Mouse (Mus musculus) liver, adult 10 weeks (tissue): Measurements from ENCODE around the gene Cd68. TPM values are rescaled to one million over a fixed set of nuclear protein-coding genes. Genes with fewer than 3 reads are reported as not detected.

Experiments
- polyA plus RNA-seq: library from polyadenylated mRNA; stranded (reverse); fragments of 350-450 nt; fragmentation: Illumina TruSeq; extraction: RNeasy Lipid Tissue Mini Kit (QIAGEN cat#74804); gene quantifications from one replicate; pipeline ENCODE4 v1.2.3, GENCODE M21; 2014; ENCODE audit warnings: low read depth, low replicate concordance

The Cd68 gene
- polyA plus RNA-seq: 3.8 TPM

GRCm38 (mm10) chr11:69665961-69666664, at the start of gene Cd68:
Gene Cd68 (minus strand): TSS chr11:69666153.

GRCm38 (mm10) chr11:69695361-69696181, 29.6 kb upstream of the Cd68 start, which contains the start of the genes Tnfsf12 and Tnfsfm13:
Gene Tnfsf12 (minus strand): TSS chr11:69695849.
Gene Tnfsfm13 (minus strand): TSS chr11:69696098.

GRCm38 (mm10) chr11:69685526-69686148, 19.7 kb upstream of the Cd68 start, which contains the start of gene Tnfsf13:
Gene Tnfsf13 (minus strand): TSS chr11:69685784.

GRCm38 (mm10) chr11:69681314-69682208, 15.6 kb upstream of the Cd68 start, which contains the start of gene Senp3:
Gene Senp3 (minus strand): TSS chr11:69682084.

GRCm38 (mm10) chr11:69672211-69672706, 6.3 kb upstream of the Cd68 start, which contains the start of gene Eif4a1:
Gene Eif4a1 (minus strand): TSS chr11:69672423.

GRCm38 (mm10) chr11:69662213-69662966, 3.6 kb downstream of the Cd68 start, which contains the start of gene Mpdu1:
Gene Mpdu1 (minus strand): TSS chr11:69662642.

GRCm38 (mm10) chr11:69655264-69656064, 10.5 kb downstream of the Cd68 start, which contains the start of gene Sox15:
Gene Sox15 (plus strand): TSS chr11:69655314.

GRCm38 (mm10) chr11:69632284-69633089, 33.5 kb downstream of the Cd68 start, which contains the start of gene Fxr2:
Gene Fxr2 (plus strand): TSS chr11:69632990.

GRCm38 (mm10) chr11:69621571-69622268, 44.2 kb downstream of the Cd68 start, which contains the start of gene Sat2:
Gene Sat2 (plus strand): TSS chr11:69622024.

GRCm38 (mm10) chr11:69617805-69618204, 48.1 kb downstream of the Cd68 start, which contains the start of gene Shbg:
Gene Shbg (minus strand): TSS chr11:69617905.

Other genes starting within 250 kb of the Cd68 start
- not detected for gene Dnah2, start 117.0 kb downstream of the Cd68 start, polyA plus RNA-seq
- gene Efnb3, start 105.9 kb downstream of the Cd68 start, polyA plus RNA-seq: not detected
- 1.1 TPM for gene Wrap53, start 85.9 kb downstream of the Cd68 start, polyA plus RNA-seq
- 3.8 TPM for gene Trp53, start 85.8 kb downstream of the Cd68 start, polyA plus RNA-seq
- 0.13 TPM for gene Atp1b2, start 60.2 kb downstream of the Cd68 start, polyA plus RNA-seq
- gene Shbg, start 48.2 kb downstream of the Cd68 start, polyA plus RNA-seq: not detected
- 8.5 TPM for gene Sat2, start 44.1 kb downstream of the Cd68 start, polyA plus RNA-seq
- 7.8 TPM for gene Fxr2, start 33.2 kb downstream of the Cd68 start, polyA plus RNA-seq
- gene Sox15, start 10.8 kb downstream of the Cd68 start, polyA plus RNA-seq: not detected
- gene Mpdu1, start 3.5 kb downstream of the Cd68 start, polyA plus RNA-seq: 22.1 TPM
- gene Eif4a1, start 6.3 kb upstream of the Cd68 start, polyA plus RNA-seq: 340 TPM
- 33.7 TPM for gene Senp3, start 15.9 kb upstream of the Cd68 start, polyA plus RNA-seq
- gene Tnfsf13, start 19.6 kb upstream of the Cd68 start, polyA plus RNA-seq: 2.8 TPM
- gene Tnfsf12, start 29.7 kb upstream of the Cd68 start, polyA plus RNA-seq: 1.5 TPM
- not detected for gene Tnfsfm13, start 29.9 kb upstream of the Cd68 start, polyA plus RNA-seq
- gene Polr2a, start 92.5 kb upstream of the Cd68 start, polyA plus RNA-seq: 7.7 TPM
- not detected for gene Slc35g3, start 95.8 kb upstream of the Cd68 start, polyA plus RNA-seq
- 4.1 TPM for gene Zbtb4, start 99.8 kb upstream of the Cd68 start, polyA plus RNA-seq
- gene Chrnb1, start 129.8 kb upstream of the Cd68 start, polyA plus RNA-seq: 0.58 TPM
- gene Fgf11, start 135.7 kb upstream of the Cd68 start, polyA plus RNA-seq: 0.29 TPM
- 3.6 TPM for gene Tmem102, start 139.5 kb upstream of the Cd68 start, polyA plus RNA-seq
- not detected for gene Gm39566, start 149.1 kb upstream of the Cd68 start, polyA plus RNA-seq
- not detected for gene Spem2, start 152.3 kb upstream of the Cd68 start, polyA plus RNA-seq
- not detected for gene Spem1, start 156.0 kb upstream of the Cd68 start, polyA plus RNA-seq
- 0.11 TPM for gene Nlgn2, start 171.6 kb upstream of the Cd68 start, polyA plus RNA-seq
- 58.8 TPM for gene Tmem256, start 172.4 kb upstream of the Cd68 start, polyA plus RNA-seq
- gene Plscr3, start 180.2 kb upstream of the Cd68 start, polyA plus RNA-seq: 1.1 TPM
- gene Tnk1, start 192.6 kb upstream of the Cd68 start, polyA plus RNA-seq: not detected
- not detected for gene Tmem95, start 211.9 kb upstream of the Cd68 start, polyA plus RNA-seq
- 0.42 TPM for gene Kctd11, start 215.3 kb upstream of the Cd68 start, polyA plus RNA-seq
- 0.40 TPM for gene Acap1, start 229.4 kb upstream of the Cd68 start, polyA plus RNA-seq
- gene 2810408A11Rik, start 234.8 kb upstream of the Cd68 start, polyA plus RNA-seq: not detected
- gene Neurl4, start 234.9 kb upstream of the Cd68 start, polyA plus RNA-seq: 3.0 TPM
- 9.6 TPM for gene Gps2, start 247.7 kb upstream of the Cd68 start, polyA plus RNA-seq